Mouse (Mus musculus) monocyte, adult 2 months (primary cell): ENCODE data around the gene Fndc3b.
A peak's percentile ranks its signal among the peaks of the same experiment; 100 is the strongest.

ENCODE experiments used
- DNase-seq, 2 experiments: peaks; one replicate each; pipeline ENCODE4 v3.0.0; 2022; ENCODE audit warnings: low spot score in 2 of 2, low read depth in 1 of 2

Gene Fndc3b

DNA sequence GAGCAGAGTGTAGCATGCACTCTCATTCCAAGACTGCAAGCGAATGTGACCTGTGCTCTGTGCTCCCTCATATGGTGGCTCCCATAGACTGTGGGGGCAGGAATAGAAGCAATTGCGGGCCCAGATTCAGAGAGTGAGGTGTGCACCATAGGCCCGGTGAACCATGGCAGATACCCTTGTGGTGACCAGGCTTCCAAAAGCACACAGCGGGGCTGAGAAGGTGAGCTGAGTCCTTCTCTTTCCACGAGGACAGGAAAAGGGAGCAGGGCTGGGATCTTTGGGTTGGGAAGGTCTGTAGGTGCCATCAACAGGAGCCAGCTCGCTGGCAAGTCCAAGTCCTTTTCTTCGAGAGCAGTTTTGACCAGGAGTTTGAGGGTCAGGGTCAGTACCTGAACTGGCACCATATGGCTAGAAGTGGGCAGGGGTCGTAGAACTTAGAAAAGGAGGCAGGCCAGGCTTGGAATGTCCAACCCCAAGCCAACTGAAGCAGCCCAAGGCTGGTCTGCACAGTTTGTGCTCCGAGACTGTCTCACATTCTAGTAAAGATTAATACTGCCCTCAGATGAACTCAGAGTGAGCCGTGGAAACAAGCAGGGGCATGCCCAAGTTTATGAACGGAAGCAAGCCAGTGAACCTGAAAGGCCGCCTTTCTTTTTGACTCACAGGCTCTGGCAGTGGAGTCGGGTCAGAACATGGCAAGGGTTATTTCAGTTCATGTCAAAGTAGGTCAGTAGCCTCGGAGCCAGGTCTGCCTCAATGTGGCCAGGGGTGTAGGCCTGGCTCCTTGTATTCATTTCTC lies 237.1 kb downstream of the Fndc3b start:
- no peak for DNase-seq

DNA sequence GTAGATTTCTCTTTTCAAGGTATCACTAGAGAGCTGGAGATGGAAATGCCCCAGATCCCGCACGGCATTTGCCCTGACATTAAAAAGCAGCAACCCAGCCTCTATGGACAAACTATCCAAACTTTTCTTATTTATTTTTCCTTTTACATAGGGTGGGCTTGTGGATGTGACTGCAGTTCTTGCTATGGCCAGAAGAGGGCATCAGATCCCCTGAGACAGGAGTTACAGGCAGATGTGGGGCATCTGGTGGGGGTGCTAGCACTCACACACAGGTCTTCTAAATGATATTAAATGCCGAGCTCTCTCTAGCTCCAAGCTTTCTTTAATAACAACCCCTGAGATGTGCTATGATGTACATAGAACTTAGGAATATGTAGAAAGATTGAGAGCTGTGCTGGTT lies 238.3 kb downstream of the Fndc3b start:
- DNase-seq = no peak

DNA sequence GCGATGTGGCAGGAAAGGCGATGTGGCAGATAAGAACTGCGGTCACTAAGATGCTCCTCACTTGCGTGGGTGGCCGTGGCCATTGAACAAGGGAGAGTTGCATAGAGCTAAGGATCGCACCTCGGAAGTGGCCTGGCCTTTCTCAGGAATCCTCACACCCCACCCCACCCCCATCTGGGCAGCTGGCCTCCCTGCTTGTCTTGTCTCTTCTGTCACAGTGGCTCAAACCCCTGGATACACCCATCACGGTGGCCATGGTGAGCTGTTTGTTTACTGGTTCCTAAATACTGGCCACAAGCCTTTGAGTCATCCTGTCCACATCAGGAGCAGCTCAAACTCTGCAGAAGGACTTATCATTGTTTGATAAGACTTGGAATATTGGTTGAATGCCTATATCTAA lies 240.3 kb downstream of the Fndc3b start:
- no peak for DNase-seq

DNA sequence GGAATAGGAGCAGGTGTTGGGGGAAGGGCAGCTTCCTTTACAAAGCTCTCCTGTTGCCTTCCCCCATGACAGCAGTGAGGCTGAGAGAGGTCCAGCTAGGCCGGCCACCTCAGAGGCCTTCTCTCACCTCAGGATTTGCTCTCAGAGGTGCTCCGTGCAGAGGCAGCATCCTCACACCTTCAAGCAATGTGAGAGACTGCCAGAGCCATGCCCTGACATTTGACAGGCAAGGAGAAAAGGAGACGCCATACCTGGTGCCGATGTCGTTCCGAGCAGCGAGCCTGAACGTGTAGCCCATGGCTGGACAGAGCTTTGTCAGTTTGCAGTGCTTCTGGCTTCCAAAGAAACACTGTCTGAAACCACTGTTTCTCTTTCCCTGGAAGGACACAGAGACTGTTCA lies 241.1 kb downstream of the Fndc3b start:
- no peak for DNase-seq

DNA sequence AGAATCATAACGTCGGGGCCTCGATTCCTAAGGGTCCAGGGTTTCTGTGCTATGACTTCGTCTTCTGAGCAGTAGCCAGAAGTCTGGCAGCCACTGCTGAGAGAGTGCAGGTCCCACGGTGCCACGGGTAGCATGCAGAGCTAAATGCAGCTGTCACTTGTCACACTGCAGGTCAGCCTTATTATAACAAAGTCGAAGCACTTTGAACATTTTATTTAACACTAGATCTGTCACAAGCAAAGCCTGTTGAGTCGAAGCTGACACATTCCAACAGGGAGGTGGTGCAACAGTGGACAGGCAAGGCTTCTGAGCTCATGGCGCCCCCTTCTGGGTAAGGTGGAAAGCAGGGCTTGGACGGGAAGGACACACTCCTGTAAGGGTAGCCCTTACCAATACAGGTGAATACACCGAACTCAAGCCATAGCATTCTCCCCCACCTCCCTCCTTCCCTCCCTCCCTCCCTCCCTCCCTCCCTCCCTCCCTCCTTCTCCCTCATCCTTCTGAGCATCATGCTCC lies 243.5 kb downstream of the Fndc3b start:
- DNase-seq = no peak

DNA sequence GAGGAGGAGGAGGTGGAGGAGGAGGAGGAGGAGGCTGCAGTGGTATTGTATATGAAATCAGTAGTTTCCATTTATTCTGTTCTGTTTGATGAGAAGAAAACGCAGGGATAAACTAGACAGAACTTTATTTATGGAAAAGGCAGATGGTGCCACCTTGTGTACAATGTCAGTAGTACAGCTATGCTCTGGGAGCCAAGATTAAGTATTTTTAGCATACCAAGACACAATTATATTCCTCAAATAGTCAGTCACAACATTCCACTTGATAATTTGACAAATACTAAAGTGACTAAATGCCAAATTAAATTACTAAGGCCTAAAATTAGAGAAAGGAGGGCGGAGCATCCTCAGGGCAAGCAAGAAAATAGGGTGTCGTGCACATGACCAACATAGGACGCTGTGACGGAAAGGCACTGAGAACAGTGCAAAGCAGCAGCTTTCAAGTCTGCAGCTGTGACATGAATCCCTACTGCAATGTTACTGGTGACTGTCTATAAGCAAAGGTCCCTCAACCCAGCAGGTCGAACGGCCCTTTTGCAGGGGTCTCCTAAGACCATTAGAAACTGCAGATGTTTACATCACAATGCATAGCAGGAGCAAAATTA lies 244.7 kb downstream of the Fndc3b start:
- DNase-seq = no peak

DNA sequence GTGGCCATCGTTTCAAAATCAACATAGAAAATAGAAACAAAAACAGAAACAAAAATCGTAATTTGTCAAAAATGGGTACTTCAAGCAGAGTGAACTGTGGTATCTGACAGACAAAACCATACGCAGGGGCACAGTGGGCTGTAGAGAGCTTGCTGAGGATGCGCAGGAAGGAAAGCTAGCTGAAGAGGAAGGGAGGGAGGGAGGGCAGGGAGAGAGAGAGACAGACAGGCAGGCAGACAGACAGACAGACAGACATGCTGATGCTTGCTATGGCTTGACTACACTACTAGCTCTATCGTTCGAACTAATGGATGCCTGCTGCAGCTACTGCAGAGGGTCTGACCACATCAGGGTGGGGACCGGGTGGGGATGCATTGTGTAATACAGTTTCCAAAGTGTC lies 247.7 kb downstream of the Fndc3b start:
- DNase-seq = no peak

DNA sequence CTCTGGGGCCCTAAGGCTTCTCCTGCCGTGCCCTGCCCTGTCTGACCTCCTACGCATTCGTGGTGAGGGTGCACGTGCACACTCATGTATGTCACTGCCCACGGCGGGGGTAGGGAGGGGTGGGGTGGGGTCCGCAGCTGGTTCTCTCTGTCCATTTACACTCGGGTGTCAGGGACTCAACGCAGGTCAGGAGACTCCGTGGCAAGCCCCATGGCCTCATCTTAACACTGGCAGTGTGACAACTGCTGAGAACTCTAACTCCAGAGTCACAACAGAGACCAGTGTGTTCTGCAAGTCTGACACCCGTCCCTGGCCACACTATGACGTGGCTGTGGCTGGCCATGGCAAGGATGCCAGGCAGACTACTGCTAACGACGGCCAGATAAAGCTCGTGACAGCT lies 248.2 kb downstream of the Fndc3b start:
- no peak for DNase-seq

DNA sequence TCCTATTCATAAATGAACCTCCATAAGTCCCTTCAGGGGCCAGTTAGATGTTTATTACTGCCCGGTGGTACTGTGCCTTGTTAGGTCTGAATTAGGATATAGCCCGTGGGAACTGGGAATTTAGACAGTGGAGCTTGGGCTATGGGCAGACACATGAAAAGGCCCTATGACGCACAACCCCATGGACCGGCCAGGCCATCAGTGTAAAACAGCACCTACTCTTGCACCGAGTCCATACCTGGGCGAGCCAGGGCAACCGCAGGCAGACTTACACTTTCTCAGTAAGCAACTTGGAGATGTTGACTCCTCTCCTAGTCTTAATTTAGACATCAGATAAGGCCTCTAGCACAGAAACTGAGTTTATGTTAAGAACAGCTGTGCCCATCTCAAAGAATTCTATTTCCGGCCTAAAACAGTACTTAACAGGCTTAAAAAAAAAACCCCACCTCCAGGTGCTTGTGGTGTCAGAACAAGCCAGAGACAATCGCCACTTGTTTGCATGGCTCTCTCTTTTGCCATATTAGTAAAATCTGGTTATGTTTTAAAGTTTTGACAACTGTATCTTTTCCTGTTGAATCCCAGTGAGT lies 248.7 kb downstream of the Fndc3b start:
- DNase-seq = no peak

DNA sequence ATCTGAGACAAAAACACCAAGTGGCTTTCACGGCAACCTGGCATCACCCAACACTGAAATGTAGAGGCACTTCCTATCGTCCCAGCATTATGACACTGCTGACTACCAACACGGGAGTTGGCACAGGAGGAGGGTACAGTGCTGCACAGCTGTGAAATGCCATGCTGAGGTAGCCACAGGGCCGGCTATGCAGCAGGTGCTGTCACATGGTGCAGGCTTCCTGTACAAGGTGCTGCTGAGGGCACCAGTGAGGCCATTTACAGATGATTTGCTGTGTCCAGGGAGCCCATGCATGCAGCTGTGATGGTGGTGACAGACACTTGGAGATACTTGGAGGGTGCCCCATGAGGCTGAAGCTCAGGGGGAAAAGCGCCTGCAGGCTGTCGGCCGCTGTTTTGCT lies 249.2 kb downstream of the Fndc3b start:
- no peak for DNase-seq

DNA sequence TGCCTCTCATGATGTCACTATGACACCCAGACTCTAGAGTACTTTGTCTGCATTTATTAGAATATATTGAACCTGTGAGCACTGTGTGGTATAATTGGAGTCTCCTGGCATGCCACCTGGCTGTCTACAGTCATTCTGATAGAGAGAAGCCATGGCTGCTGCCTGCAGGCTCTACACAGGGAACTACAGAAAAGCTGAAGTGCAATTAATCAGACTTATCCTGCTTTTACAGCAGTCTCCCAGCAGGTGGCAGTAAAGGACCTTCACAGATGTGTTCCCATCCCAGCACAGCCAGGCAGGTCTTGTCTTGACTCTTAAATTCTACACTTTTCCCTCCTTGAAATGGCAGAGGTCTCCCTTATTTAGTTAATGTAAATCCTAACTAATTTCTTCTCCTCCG lies 250.1 kb downstream of the Fndc3b start:
- DNase-seq = peak in 1 of 2 experiments; percentile 42

DNA sequence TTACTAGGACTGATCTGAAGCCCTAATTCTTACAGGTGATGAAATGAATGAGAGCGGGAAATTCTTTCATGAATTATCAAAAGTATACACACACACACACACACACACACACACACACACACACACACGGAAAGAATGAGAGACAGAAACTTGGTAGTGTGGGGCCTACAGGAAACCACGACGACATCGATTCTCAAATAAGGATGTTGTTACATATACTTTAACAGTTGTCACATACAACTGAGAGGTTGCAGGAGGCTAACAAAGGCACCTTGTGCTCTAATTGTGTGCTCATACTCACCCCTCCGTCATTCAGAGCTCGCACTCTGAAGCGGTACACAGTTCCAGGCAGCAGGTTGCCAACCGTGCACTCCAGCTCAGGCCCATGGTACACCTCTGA lies 252.7 kb downstream of the Fndc3b start:
- no peak for DNase-seq

DNA sequence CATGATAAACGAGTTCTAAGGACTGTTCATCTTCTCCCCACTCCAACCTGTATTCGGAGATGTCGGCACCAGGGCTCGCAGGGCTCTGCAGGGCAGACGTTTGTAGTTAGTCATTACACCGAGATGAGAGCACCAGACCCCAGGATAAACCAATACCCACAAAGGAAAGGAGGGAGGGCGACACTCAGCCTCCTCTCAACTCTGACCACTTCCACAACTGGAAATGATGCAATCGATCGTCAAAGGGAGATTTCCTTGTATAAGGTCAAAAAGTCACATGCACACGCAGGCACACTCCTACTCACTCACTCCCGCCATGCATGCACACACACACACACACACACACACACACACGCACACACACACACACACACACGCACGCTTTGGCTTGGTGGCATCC lies 254.6 kb downstream of the Fndc3b start:
- DNase-seq = no peak

DNA sequence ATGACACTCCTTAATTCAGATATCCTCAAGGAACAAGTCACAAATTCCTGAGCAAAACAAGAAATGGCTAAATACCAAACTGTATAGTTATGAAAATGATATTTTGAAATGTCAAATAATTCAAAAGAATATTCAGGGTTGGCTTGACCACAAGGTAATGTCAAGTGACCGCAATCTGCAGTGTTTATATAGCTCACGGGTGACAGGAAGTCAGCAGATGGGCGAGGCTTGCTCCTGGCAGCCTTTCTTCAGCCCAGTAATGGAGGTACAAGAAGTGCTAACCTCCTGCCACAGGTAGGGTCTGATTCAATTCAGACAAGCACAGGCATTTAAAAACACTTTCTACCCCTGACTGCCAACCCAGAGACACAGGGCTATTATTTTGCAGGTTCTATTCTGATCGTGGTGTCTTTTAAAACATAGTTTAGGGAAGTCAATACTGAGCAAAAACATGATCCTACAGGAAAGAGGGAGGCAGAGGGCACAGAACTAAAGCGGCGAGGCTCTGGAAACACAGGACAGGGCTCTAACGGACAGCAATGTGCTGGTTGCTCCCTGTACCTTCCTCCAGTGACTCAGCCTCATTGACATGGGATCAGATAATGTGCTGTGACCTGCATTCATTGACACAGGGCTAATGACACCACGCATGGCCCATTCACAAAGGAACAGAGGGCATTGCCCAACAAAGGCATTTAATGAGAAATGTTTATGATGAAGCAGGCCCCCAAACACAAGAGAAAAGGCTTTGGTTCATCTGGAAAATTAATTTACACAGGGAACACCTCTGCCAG lies 256.5 kb downstream of the Fndc3b start:
- DNase-seq = no peak

DNA sequence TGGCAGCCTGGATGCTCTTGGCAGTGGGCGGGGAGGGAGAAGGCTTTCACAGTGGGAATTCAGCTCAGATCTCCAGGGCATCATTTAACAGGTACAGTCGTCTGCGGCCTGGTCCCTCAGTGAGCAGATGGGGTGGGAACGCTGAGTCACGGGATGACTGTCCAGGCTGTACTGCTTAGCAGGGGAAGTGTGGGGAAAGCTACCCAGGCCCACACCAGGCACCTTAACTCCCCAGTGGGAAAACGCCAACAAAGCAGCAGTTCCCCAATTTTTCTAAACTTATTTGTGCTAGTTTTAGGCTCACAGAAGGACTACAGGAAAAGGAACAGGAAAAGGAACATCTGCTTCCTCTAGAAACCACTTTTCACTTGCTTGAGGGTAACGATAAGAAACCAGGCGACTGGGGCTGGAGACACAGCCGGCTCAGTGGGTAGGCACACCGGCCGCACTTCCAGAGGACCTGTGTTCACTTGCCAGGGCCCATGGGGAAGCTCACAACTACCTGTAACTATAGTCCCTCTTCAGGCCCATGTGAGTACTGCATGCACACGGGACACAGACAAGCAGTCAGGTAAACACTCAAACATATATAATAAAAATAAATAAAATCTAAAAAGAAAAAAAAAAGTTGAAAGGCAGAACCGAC lies 257.5 kb downstream of the Fndc3b start:
- DNase-seq = no peak

DNA sequence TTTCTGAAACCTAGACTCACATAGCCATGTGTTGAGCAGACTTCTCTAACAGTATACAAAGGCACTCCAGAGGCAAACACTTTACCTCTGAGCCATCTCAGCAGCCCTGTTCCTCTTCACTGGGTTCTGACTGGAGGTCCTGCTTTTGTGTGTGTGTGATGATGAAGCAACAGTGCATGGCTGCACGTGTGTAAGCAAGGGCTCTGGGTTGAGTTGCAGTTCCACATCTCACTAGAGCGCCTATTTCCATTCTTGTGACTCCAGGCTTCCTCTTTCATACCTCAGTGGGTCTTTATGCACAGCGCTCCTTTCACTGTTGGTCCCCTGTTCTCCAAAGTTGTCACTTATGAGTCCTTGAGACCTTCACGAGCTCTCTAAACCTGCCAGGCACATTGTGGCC lies 261.7 kb downstream of the Fndc3b start:
- DNase-seq = no peak

DNA sequence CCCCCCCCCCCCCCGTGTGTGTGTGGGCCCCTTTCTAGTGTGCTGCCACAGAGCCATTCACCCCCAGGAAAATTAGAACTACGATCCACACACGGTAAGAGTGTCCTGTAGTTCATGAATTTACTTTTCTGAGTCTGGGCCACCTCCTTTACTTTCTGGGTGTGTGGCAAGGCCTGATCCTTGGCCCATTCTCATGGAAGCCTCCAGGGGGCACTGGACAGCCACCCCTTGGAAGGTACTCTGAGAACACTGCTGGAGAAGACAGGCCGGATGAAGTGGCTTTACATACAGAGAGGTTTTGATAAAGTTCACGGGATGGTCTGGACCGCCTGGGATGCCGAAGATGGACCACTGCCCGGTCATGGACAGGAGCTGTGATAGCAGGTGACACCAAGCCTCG lies 262.7 kb downstream of the Fndc3b start:
- no peak for DNase-seq

DNA sequence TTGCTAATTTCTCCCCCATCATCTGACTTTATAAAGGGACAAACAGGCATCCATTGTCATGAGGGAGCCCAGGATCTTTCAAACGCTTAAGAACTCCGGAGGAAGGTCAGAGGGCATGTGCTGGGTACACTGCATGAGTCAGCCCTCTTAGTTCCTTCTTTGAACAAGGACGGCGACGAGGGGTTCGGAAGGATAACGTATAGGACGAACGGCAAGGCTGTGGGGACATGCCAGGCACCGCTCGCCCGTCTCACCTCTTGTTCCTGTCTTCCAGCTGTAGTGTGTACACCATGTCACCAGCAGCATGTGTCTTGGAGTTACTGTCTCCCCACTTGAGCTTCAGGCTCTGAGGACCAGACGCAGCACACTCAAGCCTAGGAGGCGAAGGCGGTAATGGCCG lies 271.4 kb downstream of the Fndc3b start:
- DNase-seq = no peak

DNA sequence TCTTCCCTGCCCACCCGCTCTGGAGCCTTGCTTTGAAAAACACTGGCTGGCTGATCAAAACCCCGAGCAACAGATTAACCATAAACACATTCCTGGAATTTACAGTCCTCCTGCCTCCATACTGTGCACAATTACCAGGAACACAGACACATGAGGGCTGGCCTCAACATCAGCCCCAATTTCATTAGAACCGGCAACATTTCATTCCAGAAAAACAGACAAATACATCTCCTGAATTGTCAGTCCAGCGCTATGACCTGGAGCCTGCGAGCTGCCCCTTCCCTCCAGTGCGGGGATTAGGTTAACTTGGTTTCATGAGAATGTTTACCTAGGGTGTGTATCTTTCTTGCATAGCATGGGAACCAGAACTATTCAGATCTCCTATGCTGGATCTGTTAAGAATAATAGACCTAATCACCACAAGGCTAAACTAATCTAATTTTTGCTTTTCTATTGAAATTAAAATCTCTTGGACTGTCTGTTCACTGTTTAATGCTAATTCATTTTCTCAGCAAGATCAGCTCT lies 275.9 kb downstream of the Fndc3b start:
- DNase-seq = no peak

DNA sequence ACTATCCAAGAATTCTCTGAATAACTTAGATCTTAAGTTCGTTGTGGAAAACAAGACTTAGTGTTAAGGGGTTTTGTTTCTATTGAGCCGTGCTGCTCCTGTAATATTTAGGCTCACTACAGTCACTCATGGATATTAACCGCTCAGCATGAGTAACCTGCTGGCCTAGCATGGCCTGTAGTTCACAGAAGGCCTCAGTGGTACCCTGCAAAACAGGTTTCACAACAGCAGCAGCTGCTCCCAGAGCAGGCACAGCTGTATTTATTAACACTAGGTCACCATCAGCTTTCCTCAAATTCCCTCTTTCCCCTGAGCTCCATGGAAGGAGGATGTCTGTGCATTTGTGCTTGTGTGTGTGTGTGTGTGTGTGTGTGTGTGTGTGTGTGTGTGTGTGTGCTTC lies 278.1 kb downstream of the Fndc3b start:
- no peak for DNase-seq
